23 mouse cellular contexts compared by ENCODE assay signal in the genomic region with DNA sequence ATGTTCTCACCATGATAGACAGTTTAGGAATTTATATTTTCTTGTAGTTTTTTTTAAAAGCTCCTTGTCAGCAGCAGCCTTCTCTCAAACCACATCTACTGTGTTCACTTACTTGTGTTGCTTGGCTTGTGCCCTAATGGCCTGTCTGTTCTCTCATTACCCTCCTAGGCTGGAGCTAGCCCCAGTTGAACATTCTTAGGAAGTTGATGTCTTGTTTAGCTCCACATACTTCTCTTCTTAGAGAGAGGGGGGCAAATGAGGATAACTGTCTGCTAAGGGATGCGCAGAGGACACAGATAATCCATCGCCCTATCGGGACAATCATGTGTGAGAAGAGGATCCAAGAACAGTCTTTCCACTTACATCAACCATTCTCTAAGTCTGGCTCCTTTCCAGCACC.
"Had no signal": no experiment of that assay in that cellular context is flagged by ENCODE, and none has a peak within 500 bp of the region (broad histone marks: within the 10 kb centered on the region; RNA-seq: fewer than 3 reads in every experiment).

No protein-coding gene starts in this region.

- ATAC-seq: intestine, embryonic 16.5 days; liver, embryonic 12.5 days; midbrain, embryonic 15.5 days had no signal

- H3K27me3 ChIP-seq: limb, embryonic 13.5 days; liver, embryonic 12.5 days; liver, embryonic 15.5 days; midbrain, embryonic 12.5 days; midbrain, embryonic 15.5 days; neural tube, embryonic 12.5 days; neural tube, embryonic 15.5 days; stomach, embryonic 15.5 days had no signal

- H3K9me3 ChIP-seq: limb, embryonic 10.5 days; limb, embryonic 13.5 days; liver, embryonic 12.5 days; liver, embryonic 15.5 days; midbrain, embryonic 12.5 days; midbrain, embryonic 15.5 days; neural tube, embryonic 12.5 days; neural tube, embryonic 15.5 days; stomach, embryonic 15.5 days had no signal

- H3K4me2 ChIP-seq: limb, embryonic 13.5 days; liver, embryonic 12.5 days; liver, embryonic 15.5 days; lung, embryonic 14.5 days; midbrain, embryonic 12.5 days; midbrain, embryonic 15.5 days; neural tube, embryonic 12.5 days; neural tube, embryonic 15.5 days; stomach, embryonic 15.5 days had no signal

- H3K4me3 ChIP-seq: layer of hippocampus, adult 2 months; limb, embryonic 10.5 days; limb, embryonic 13.5 days; liver, embryonic 12.5 days; liver, embryonic 15.5 days; midbrain, embryonic 12.5 days; midbrain, embryonic 15.5 days; neural tube, embryonic 12.5 days; neural tube, embryonic 15.5 days; stomach, embryonic 15.5 days had no signal

- H3K4me1 ChIP-seq: limb, embryonic 10.5 days; limb, embryonic 13.5 days; liver, embryonic 12.5 days; liver, embryonic 15.5 days; midbrain, embryonic 12.5 days; midbrain, embryonic 15.5 days; neural tube, embryonic 12.5 days; neural tube, embryonic 15.5 days; stomach, embryonic 15.5 days had no signal

- H3K9ac ChIP-seq: limb, embryonic 13.5 days; liver, embryonic 12.5 days; liver, embryonic 15.5 days; lung, embryonic 14.5 days; midbrain, embryonic 12.5 days; midbrain, embryonic 15.5 days; neural tube, embryonic 12.5 days; neural tube, embryonic 15.5 days; stomach, embryonic 15.5 days had no signal

- H3K27ac ChIP-seq: layer of hippocampus, adult 2 months; limb, embryonic 10.5 days; limb, embryonic 13.5 days; liver, embryonic 12.5 days; liver, embryonic 15.5 days; macrophage; midbrain, embryonic 12.5 days; midbrain, embryonic 15.5 days; neural tube, embryonic 12.5 days; neural tube, embryonic 15.5 days; stomach, embryonic 15.5 days had no signal

- DNase-seq: kidney, adult 18-20 months; kidney, adult 9 months; kidney, postnatal 10 days; layer of hippocampus, adult 9-11 months; liver; lung, embryonic 14.5 days; right cerebral cortex, adult 18-20 months; right cerebral cortex, postnatal 14 days; right cerebral cortex, postnatal 4 days; spleen, adult 18-20 months; thymus, postnatal 25 days had no signal

- H3K36me3 ChIP-seq: limb, embryonic 10.5 days; limb, embryonic 13.5 days; liver, embryonic 12.5 days; liver, embryonic 15.5 days; midbrain, embryonic 12.5 days; midbrain, embryonic 15.5 days; neural tube, embryonic 12.5 days; neural tube, embryonic 15.5 days; stomach, embryonic 15.5 days had no signal
